Mouse (Mus musculus) erythroblast, embryonic 14.5 days (primary cell): ENCODE measurements at regions not wholly inside any gene's neighbourhood (a gene's known extent, or its start where the extent isn't known, plus 50 kb on each side); places are given as distances from the start of the nearest gene placed in this dataset.

Experiments
- GATA1 ChIP-seq: IDR thresholded peaks from 2 replicates; pipeline ENCODE4 v1.6.1; 2012; ENCODE audit warnings: low read length, inconsistent platforms, mixed read lengths
- TAL1 ChIP-seq: IDR thresholded peaks from 3 replicates; pipeline ENCODE4 v1.6.1; 2012; ENCODE audit warnings: low read length, inconsistent platforms, mixed read lengths

- TF ChIP-seq TAL1 (no peak), GATA1 (no peak)
Observed at GRCm38 (mm10) chr14:76331497-76332335, 83.0 kb upstream of the Tsc22d1 start.
